1 mouse cellular context compared by ENCODE assay signal in genomic region chr4:134918381-134918780, GRCm38 (mm10).
TF ChIP-seq lines count a peak whose summit lies in the region.

No protein-coding gene starts in this region.

TF ChIP-seq in CH12.LX, 34 proteins besides CTCF, POLR2A, EP300 and RAD21 (continued from another document):
- TF ChIP-seq CHD1 (IDR thresholded peaks at IDR 0.05; ENCODE audit: low read depth, low read length) (no peak), PAX5 (IDR thresholded peaks at IDR 0.05; ENCODE audit: low read length) (no peak)
